Mouse (Mus musculus) hindbrain, embryonic 13.5 days (tissue): Measurements from ENCODE around the gene Klhl18. TPM values are rescaled to one million over a fixed set of nuclear protein-coding genes. Genes with fewer than 3 reads are reported as not detected.

Source experiments
- ATAC-seq: fragments of 200-750 bp; cut with Nextera tagmentation; 2 replicates; pipeline ENCODE4 v1.8.0; 2017; ENCODE audit warnings: moderate TSS enrichment; ENCODE audit not compliant: low FRiP score
- H3K27ac ChIP-seq: fragments of 300-500 bp; sonication (generic); 2 replicates; pipeline ENCODE4 v1.5.1; 2015; ENCODE audit warnings: inconsistent platforms, mild to moderate bottlenecking, moderate library complexity
- H3K27me3 ChIP-seq: fragments of 300-500 bp; sonication (generic); 2 replicates; pipeline ENCODE4 v1.6.1; 2015; ENCODE audit warnings: mild to moderate bottlenecking, inconsistent platforms
- H3K36me3 ChIP-seq: fragments of 300-500 bp; sonication (generic); 2 replicates; pipeline ENCODE4 v1.6.1; 2015; ENCODE audit warnings: mild to moderate bottlenecking, inconsistent platforms
- H3K4me1 ChIP-seq: fragments of 300-500 bp; sonication (generic); replicated peaks from 2 replicates; pipeline ENCODE4 v1.6.1; 2015; ENCODE audit warnings: inconsistent platforms
- H3K4me2 ChIP-seq: fragments of 300-500 bp; sonication (generic); 2 replicates; pipeline ENCODE4 v1.6.1; 2015; ENCODE audit warnings: inconsistent platforms, mild to moderate bottlenecking, moderate library complexity
- H3K4me3 ChIP-seq: fragments of 300-500 bp; sonication (generic); 2 replicates; pipeline ENCODE4 v1.5.1; 2015; ENCODE audit warnings: mild to moderate bottlenecking, inconsistent platforms
- H3K9ac ChIP-seq: fragments of 300-500 bp; sonication (generic); 2 replicates; pipeline ENCODE4 v1.6.1; 2015; ENCODE audit warnings: mild to moderate bottlenecking, inconsistent platforms
- H3K9me3 ChIP-seq: fragments of 300-500 bp; sonication (generic); 2 replicates; pipeline ENCODE4 v1.6.1; 2016; ENCODE audit warnings: inconsistent platforms
- WGBS: fragments of 180-500 bp; shearing (Covaris S2); methylation state at CpG from one replicate; pipeline ENCODE4 v1.1.7; 2015; 5-methylcytosine and 5-hydroxymethylcytosine counted together
- polyA plus RNA-seq: library from polyadenylated mRNA; unstranded; fragments of >200 nt; fragmentation: Nextera tagmentation; extraction: Ambion mirVana; gene quantifications from 2 replicates; pipeline ENCODE4 v1.2.1, GENCODE M21; 2015

The Klhl18 gene
- 16.4 and 17.1 TPM in 2 replicates for polyA plus RNA-seq

GRCm38 (mm10) chr9:110476124-110477091 is at the start of gene Klhl18, which contains the start of gene Kif9:
TSS of gene Klhl18 (minus strand) at chr9:110476694.
TSS of gene Kif9 (plus strand) at chr9:110476958.
- H3K27ac ChIP-seq, result peak within 1 kb of the TSS; percentile 93
- peak within 1 kb of the TSS; percentile 89 for H3K4me2 ChIP-seq
- peaks cover 25% of the 10 kb centered on the region for H3K4me1 ChIP-seq
- under 1% methylated on average over 53 of the region's 53 CpGs for WGBS
- H3K9me3 ChIP-seq, result no peaks in the 10 kb centered on the region
- peak within 1 kb of the TSS; percentile 79 for H3K9ac ChIP-seq
- H3K36me3 ChIP-seq, result peaks cover 11% of the 10 kb centered on the region
- peak within 1 kb of the TSS; percentile 78 for H3K4me3 ChIP-seq
- peaks cover 14% of the 10 kb centered on the region for H3K27me3 ChIP-seq
- ATAC-seq, result peak; percentile 99

GRCm38 (mm10) chr9:110525737-110526136 is 49.2 kb upstream of the Klhl18 start:
- H3K9ac ChIP-seq, result no peak overlapping the region
- peaks cover 3% of the 10 kb centered on the region; the same call in 1 of the 2 replicates for H3K4me1 ChIP-seq
- H3K27me3 ChIP-seq, result no peaks in the 10 kb centered on the region
- H3K4me2 ChIP-seq, result no peak overlapping the region
- H3K27ac ChIP-seq, result no peak overlapping the region
- no peaks in the 10 kb centered on the region for H3K9me3 ChIP-seq
- no peak for ATAC-seq
- H3K4me3 ChIP-seq, result no peak overlapping the region
- 71% methylated on average over 2 of the region's 2 CpGs for WGBS
- H3K36me3 ChIP-seq, result no peaks in the 10 kb centered on the region

GRCm38 (mm10) chr9:110490913-110491312 is 14.4 kb upstream of the Klhl18 start:
- Histone ChIP-seq H3K27me3 (no peaks in the 10 kb centered on the region), H3K4me1 (no peaks in the 10 kb centered on the region), H3K9me3 (peaks cover 9% of the 10 kb centered on the region), H3K4me3 (no peak overlapping the region), H3K36me3 (no peaks in the 10 kb centered on the region; the same call in 1 of the 2 replicates), H3K4me2 (no peak overlapping the region), H3K27ac (no peak overlapping the region), H3K9ac (no peak overlapping the region)
- WGBS, result 64% methylated on average over 5 of the region's 5 CpGs
- ATAC-seq, result no peak

GRCm38 (mm10) chr9:110488841-110489240 is 12.3 kb upstream of the Klhl18 start:
- Histone ChIP-seq H3K27me3 (0 out of 2 replicates have a peak, but pooled peaks cover 2% of the 10 kb centered on the region), H3K9ac (no peak overlapping the region), H3K4me3 (no peak overlapping the region), H3K27ac (no peak overlapping the region), H3K4me2 (no peak overlapping the region), H3K4me1 (no peaks in the 10 kb centered on the region), H3K9me3 (peaks cover 9% of the 10 kb centered on the region), H3K36me3 (no peaks in the 10 kb centered on the region; the same call in 1 of the 2 replicates)
- ATAC-seq, result no peak
- WGBS, result 24% methylated on average over 4 of the region's 4 CpGs

- peaks cover 21% of the 10 kb centered on the region for H3K4me1 ChIP-seq
- peaks cover 14% of the 10 kb centered on the region for H3K27me3 ChIP-seq
- no peaks in the 10 kb centered on the region for H3K36me3 ChIP-seq
- ATAC-seq, result no peak
- no peak overlapping the region for H3K9ac ChIP-seq
- H3K27ac ChIP-seq, result no peak overlapping the region
- WGBS, result 77% methylated on average over 4 of the region's 4 CpGs
- H3K4me3 ChIP-seq, result no peak overlapping the region
- H3K9me3 ChIP-seq, result no peaks in the 10 kb centered on the region
- no peak overlapping the region for H3K4me2 ChIP-seq
Measured at GRCm38 (mm10) chr9:110478639-110479038, 2.1 kb upstream of the Klhl18 start.

GRCm38 (mm10) chr9:110477951-110478350 is 1.5 kb upstream of the Klhl18 start:
- H3K9ac ChIP-seq, result peak overlapping the region; percentile 8; the same call in 1 of the 2 replicates
- H3K27ac ChIP-seq, result no peak overlapping the region
- no peak overlapping the region for H3K4me2 ChIP-seq
- no peaks in the 10 kb centered on the region for H3K9me3 ChIP-seq
- H3K36me3 ChIP-seq, result no peaks in the 10 kb centered on the region
- ATAC-seq, result no peak
- peaks cover 14% of the 10 kb centered on the region for H3K27me3 ChIP-seq
- peaks cover 25% of the 10 kb centered on the region for H3K4me1 ChIP-seq
- WGBS, result 47% methylated on average over 11 of the region's 11 CpGs
- H3K4me3 ChIP-seq, result no peak overlapping the region

- 84% methylated on average over 3 of the region's 3 CpGs for WGBS
- no peaks in the 10 kb centered on the region for H3K9me3 ChIP-seq
Measured at GRCm38 (mm10) chr9:110466179-110466578, 10.3 kb downstream of the Klhl18 start.

GRCm38 (mm10) chr9:110465336-110465735 is 11.2 kb downstream of the Klhl18 start:
- no peak for ATAC-seq

More at GRCm38 (mm10) chr9:110466179-110466578, 10.3 kb downstream of the Klhl18 start:
- H3K9ac ChIP-seq, result no peak overlapping the region
- peaks cover 19% of the 10 kb centered on the region; the same call in 1 of the 2 replicates for H3K36me3 ChIP-seq
- H3K4me2 ChIP-seq, result no peak overlapping the region
- H3K27me3 ChIP-seq, result no peaks in the 10 kb centered on the region
- ATAC-seq, result no peak
- no peak overlapping the region for H3K4me3 ChIP-seq
- no peaks in the 10 kb centered on the region for H3K4me1 ChIP-seq
- no peak overlapping the region for H3K27ac ChIP-seq

GRCm38 (mm10) chr9:110463983-110464591 is 12.4 kb downstream of the Klhl18 start:
- 94% methylated on average over 6 of the region's 6 CpGs for WGBS
- no peak for ATAC-seq
- H3K27me3 ChIP-seq, result no peaks in the 10 kb centered on the region
- H3K9me3 ChIP-seq, result no peaks in the 10 kb centered on the region
- no peak overlapping the region for H3K4me3 ChIP-seq
- peaks cover 19% of the 10 kb centered on the region; the same call in 1 of the 2 replicates for H3K36me3 ChIP-seq
- no peak overlapping the region for H3K27ac ChIP-seq
- H3K4me2 ChIP-seq, result no peak overlapping the region
- H3K4me1 ChIP-seq, result no peaks in the 10 kb centered on the region
- no peak overlapping the region for H3K9ac ChIP-seq

More at GRCm38 (mm10) chr9:110465336-110465735, 11.2 kb downstream of the Klhl18 start:
- no peak overlapping the region for H3K9ac ChIP-seq
- H3K4me1 ChIP-seq, result no peaks in the 10 kb centered on the region
- no peaks in the 10 kb centered on the region for H3K27me3 ChIP-seq
- H3K36me3 ChIP-seq, result peaks cover 19% of the 10 kb centered on the region; the same call in 1 of the 2 replicates
- no peak overlapping the region for H3K4me3 ChIP-seq
- H3K4me2 ChIP-seq, result no peak overlapping the region
- H3K9me3 ChIP-seq, result no peaks in the 10 kb centered on the region
- WGBS, result 92% methylated on average over 6 of the region's 6 CpGs
- H3K27ac ChIP-seq, result no peak overlapping the region

GRCm38 (mm10) chr9:110462321-110462720 is 14.2 kb downstream of the Klhl18 start:
- no peak for ATAC-seq
- Histone ChIP-seq H3K4me1 (no peaks in the 10 kb centered on the region), H3K9ac (no peak overlapping the region), H3K27me3 (no peaks in the 10 kb centered on the region), H3K4me3 (no peak overlapping the region), H3K36me3 (peaks cover 13% of the 10 kb centered on the region; the same call in 1 of the 2 replicates), H3K4me2 (no peak overlapping the region), H3K27ac (no peak overlapping the region), H3K9me3 (no peaks in the 10 kb centered on the region)
- 90% methylated on average over 7 of the region's 7 CpGs for WGBS

- H3K4me2 ChIP-seq, result no peak overlapping the region
- H3K4me1 ChIP-seq, result no peaks in the 10 kb centered on the region
- H3K9ac ChIP-seq, result no peak overlapping the region
- no peaks in the 10 kb centered on the region for H3K27me3 ChIP-seq
- WGBS, result 87% methylated on average over 18 of the region's 18 CpGs
- no peak for ATAC-seq
- H3K4me3 ChIP-seq, result no peak overlapping the region
- H3K9me3 ChIP-seq, result no peaks in the 10 kb centered on the region
- no peak overlapping the region for H3K27ac ChIP-seq
- peaks cover 13% of the 10 kb centered on the region; the same call in 1 of the 2 replicates for H3K36me3 ChIP-seq
Measured at GRCm38 (mm10) chr9:110460884-110461815, 15.3 kb downstream of the Klhl18 start.
